Mouse (Mus musculus): Measurements from ENCODE around the gene Spen. TPM values are rescaled to one million over a fixed set of nuclear protein-coding genes. Genes with fewer than 3 reads are reported as not detected.

Gene Spen
- polyA plus RNA-seq, 1 experiment from 2014 or later: 12.8 TPM

- H3K9me3 ChIP-seq (ENCODE audit: control insufficient read depth, low read length): no peaks in the 10 kb centered on the region
- ATAC-seq (replicated peaks; ENCODE audit: low FRiP score, low TSS enrichment, low read depth): no peak
- no peaks in the 10 kb centered on the region for H3K27me3 ChIP-seq (replicated peaks; ENCODE audit: control insufficient read depth, insufficient read depth, low read length)
- H3K27ac ChIP-seq (ENCODE audit: low read depth): no peak overlapping the region
- no peak overlapping the region for H3K4me2 ChIP-seq (ENCODE audit: low read length)
- H3K36me3 ChIP-seq (ENCODE audit: control insufficient read depth, insufficient read depth, low read length): peaks cover 90% of the 10 kb centered on the region
- no peak for DNase-seq (ENCODE audit: low spot score)
- no peak overlapping the region for H3K4me3 ChIP-seq (ENCODE audit: low read depth, low read length)
- no peak overlapping the region for H3K9ac ChIP-seq (ENCODE audit: low read length)
- WGBS: 86% methylated on average over 9 of the region's 9 CpGs
- H3K4me1 ChIP-seq (replicated peaks; ENCODE audit: control insufficient read depth, insufficient read depth, low read length): no peaks in the 10 kb centered on the region
Measured at GRCm38 (mm10) chr4:141469343-141469742, 69.1 kb downstream of the Spen start.

GRCm38 (mm10) chr4:141468576-141468975 lies 69.8 kb downstream of the Spen start:
- no peak overlapping the region for H3K4me2 ChIP-seq (ENCODE audit: low read length)
- no peaks in the 10 kb centered on the region for H3K9me3 ChIP-seq (ENCODE audit: control insufficient read depth, low read length)
- H3K4me3 ChIP-seq (ENCODE audit: low read depth, low read length): no peak overlapping the region
- H3K4me1 ChIP-seq (replicated peaks; ENCODE audit: control insufficient read depth, insufficient read depth, low read length): no peaks in the 10 kb centered on the region
- 33% methylated on average over 10 of the region's 10 CpGs for WGBS
- H3K36me3 ChIP-seq (ENCODE audit: control insufficient read depth, insufficient read depth, low read length): peaks cover 90% of the 10 kb centered on the region
- H3K27me3 ChIP-seq (replicated peaks; ENCODE audit: control insufficient read depth, insufficient read depth, low read length): no peaks in the 10 kb centered on the region
- no peak overlapping the region for H3K9ac ChIP-seq (ENCODE audit: low read length)
- H3K27ac ChIP-seq (ENCODE audit: low read depth): no peak overlapping the region
- ATAC-seq (replicated peaks; ENCODE audit: low FRiP score, low TSS enrichment, low read depth) (no peak), DNase-seq (ENCODE audit: low spot score) (no peak)

DNA sequence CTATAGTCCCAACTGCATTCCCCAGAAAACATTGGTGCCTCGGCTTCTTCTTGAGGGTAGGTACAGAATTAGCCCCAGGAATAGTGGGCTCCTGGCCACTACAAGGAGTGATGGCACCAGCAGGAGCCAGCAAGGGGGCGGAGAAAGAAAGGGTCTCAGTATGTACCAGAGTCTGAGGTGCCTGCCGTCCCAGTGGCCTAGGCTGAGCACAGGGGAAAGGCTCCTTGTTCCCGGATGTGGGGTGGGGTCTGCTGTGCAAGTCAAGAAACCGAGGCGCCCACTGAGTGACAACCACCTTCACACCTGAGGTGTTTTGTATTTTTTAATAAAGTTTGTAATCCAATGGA lies 70.8 kb downstream of the Spen start:
- DNase-seq (ENCODE audit: low spot score): no peak
- Histone ChIP-seq H3K4me1 (replicated peaks; ENCODE audit: control insufficient read depth, insufficient read depth, low read length) (no peaks in the 10 kb centered on the region), H3K4me3 (ENCODE audit: low read depth, low read length) (no peak overlapping the region), H3K27me3 (replicated peaks; ENCODE audit: control insufficient read depth, insufficient read depth, low read length) (no peaks in the 10 kb centered on the region), H3K9me3 (ENCODE audit: control insufficient read depth, low read length) (no peaks in the 10 kb centered on the region), H3K36me3 (ENCODE audit: control insufficient read depth, insufficient read depth, low read length) (peaks cover 90% of the 10 kb centered on the region), H3K9ac (ENCODE audit: low read length) (no peak overlapping the region), H3K4me2 (ENCODE audit: low read length) (no peak overlapping the region), H3K27ac (ENCODE audit: low read depth) (no peak overlapping the region)
- 83% methylated on average over 6 of the region's 6 CpGs for WGBS
- no peak for ATAC-seq (replicated peaks; ENCODE audit: low FRiP score, low TSS enrichment, low read depth)

GRCm38 (mm10) chr4:141466844-141467580 lies 71.4 kb downstream of the Spen start:
- Histone ChIP-seq H3K4me3 (ENCODE audit: low read depth, low read length) (no peak overlapping the region), H3K4me1 (replicated peaks; ENCODE audit: control insufficient read depth, insufficient read depth, low read length) (no peaks in the 10 kb centered on the region), H3K9ac (ENCODE audit: low read length) (no peak overlapping the region), H3K27ac (ENCODE audit: low read depth) (no peak overlapping the region), H3K9me3 (ENCODE audit: control insufficient read depth, low read length) (no peaks in the 10 kb centered on the region), H3K4me2 (ENCODE audit: low read length) (no peak overlapping the region), H3K27me3 (replicated peaks; ENCODE audit: control insufficient read depth, insufficient read depth, low read length) (no peaks in the 10 kb centered on the region), H3K36me3 (ENCODE audit: control insufficient read depth, insufficient read depth, low read length) (peaks cover 90% of the 10 kb centered on the region)
- no peak for ATAC-seq (replicated peaks; ENCODE audit: low FRiP score, low TSS enrichment, low read depth)
- DNase-seq (ENCODE audit: low spot score): no peak
- 87% methylated on average over 15 of the region's 15 CpGs for WGBS

DNA sequence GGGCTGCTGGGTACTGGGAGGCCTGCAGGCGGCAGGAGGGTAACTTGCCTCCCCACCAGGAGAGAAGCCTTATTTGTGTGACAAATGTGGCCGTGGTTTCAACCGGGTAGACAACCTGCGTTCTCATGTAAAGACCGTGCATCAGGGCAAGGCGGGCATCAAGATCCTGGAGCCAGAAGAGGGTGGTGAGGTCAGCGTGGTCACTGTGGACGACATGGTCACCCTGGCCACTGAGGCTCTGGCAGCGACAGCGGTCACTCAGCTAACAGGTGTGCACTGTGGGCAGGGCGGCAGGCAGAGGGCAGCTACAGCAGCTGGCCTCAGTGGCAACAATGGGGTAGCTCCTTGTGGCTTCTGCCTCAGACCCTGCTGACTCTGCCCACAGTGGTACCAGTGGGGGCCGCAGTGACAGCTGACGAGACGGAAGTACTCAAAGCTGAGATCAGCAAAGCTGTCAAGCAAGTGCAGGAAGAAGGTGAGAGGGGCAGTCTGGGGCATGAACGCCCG lies 72.1 kb downstream of the Spen start:
- peaks cover 89% of the 10 kb centered on the region for H3K36me3 ChIP-seq (ENCODE audit: control insufficient read depth, insufficient read depth, low read length)
- no peak for ATAC-seq (replicated peaks; ENCODE audit: low FRiP score, low TSS enrichment, low read depth)

GRCm38 (mm10) chr4:141465512-141466288 lies 72.7 kb downstream of the Spen start:
- H3K9ac ChIP-seq (ENCODE audit: low read length): no peak overlapping the region
- H3K4me1 ChIP-seq (replicated peaks; ENCODE audit: control insufficient read depth, insufficient read depth, low read length): no peaks in the 10 kb centered on the region
- H3K27me3 ChIP-seq (replicated peaks; ENCODE audit: control insufficient read depth, insufficient read depth, low read length): no peaks in the 10 kb centered on the region
- H3K4me3 ChIP-seq (ENCODE audit: low read depth, low read length): no peak overlapping the region
- H3K27ac ChIP-seq (ENCODE audit: low read depth): no peak overlapping the region
- DNase-seq (ENCODE audit: low spot score): no peak
- ATAC-seq (replicated peaks; ENCODE audit: low FRiP score, low TSS enrichment, low read depth): no peak
- H3K36me3 ChIP-seq (ENCODE audit: control insufficient read depth, insufficient read depth, low read length): peaks cover 83% of the 10 kb centered on the region
- H3K9me3 ChIP-seq (ENCODE audit: control insufficient read depth, low read length): no peaks in the 10 kb centered on the region
- no peak overlapping the region for H3K4me2 ChIP-seq (ENCODE audit: low read length)
- WGBS: 92% methylated on average over 34 of the region's 34 CpGs

More for the DNA sequence above, 72.1 kb downstream of the Spen start:
- no peaks in the 10 kb centered on the region for H3K27me3 ChIP-seq (replicated peaks; ENCODE audit: control insufficient read depth, insufficient read depth, low read length)
- H3K4me1 ChIP-seq (replicated peaks; ENCODE audit: control insufficient read depth, insufficient read depth, low read length): no peaks in the 10 kb centered on the region
- H3K4me2 ChIP-seq (ENCODE audit: low read length): no peak overlapping the region
- H3K4me3 ChIP-seq (ENCODE audit: low read depth, low read length): no peak overlapping the region
- no peak for DNase-seq (ENCODE audit: low spot score)
- no peaks in the 10 kb centered on the region for H3K9me3 ChIP-seq (ENCODE audit: control insufficient read depth, low read length)
- no peak overlapping the region for H3K27ac ChIP-seq (ENCODE audit: low read depth)
- 90% methylated on average over 16 of the region's 16 CpGs for whole genome bisulfite sequencing
- H3K9ac ChIP-seq (ENCODE audit: low read length): no peak overlapping the region

GRCm38 (mm10) chr4:141464722-141465121 lies 73.7 kb downstream of the Spen start:
- Histone ChIP-seq H3K4me1 (replicated peaks; ENCODE audit: control insufficient read depth, insufficient read depth, low read length) (no peaks in the 10 kb centered on the region), H3K4me3 (ENCODE audit: low read depth, low read length) (no peak overlapping the region), H3K9me3 (ENCODE audit: control insufficient read depth, low read length) (no peaks in the 10 kb centered on the region), H3K36me3 (ENCODE audit: control insufficient read depth, insufficient read depth, low read length) (peaks cover 74% of the 10 kb centered on the region), H3K27me3 (replicated peaks; ENCODE audit: control insufficient read depth, insufficient read depth, low read length) (no peaks in the 10 kb centered on the region), H3K27ac (ENCODE audit: low read depth) (no peak overlapping the region), H3K9ac (ENCODE audit: low read length) (no peak overlapping the region), H3K4me2 (ENCODE audit: low read length) (no peak overlapping the region)
- no peak for DNase-seq (ENCODE audit: low spot score)
- ATAC-seq (replicated peaks; ENCODE audit: low FRiP score, low TSS enrichment, low read depth): no peak
- WGBS: 75% methylated on average over 16 of the region's 16 CpGs

DNA sequence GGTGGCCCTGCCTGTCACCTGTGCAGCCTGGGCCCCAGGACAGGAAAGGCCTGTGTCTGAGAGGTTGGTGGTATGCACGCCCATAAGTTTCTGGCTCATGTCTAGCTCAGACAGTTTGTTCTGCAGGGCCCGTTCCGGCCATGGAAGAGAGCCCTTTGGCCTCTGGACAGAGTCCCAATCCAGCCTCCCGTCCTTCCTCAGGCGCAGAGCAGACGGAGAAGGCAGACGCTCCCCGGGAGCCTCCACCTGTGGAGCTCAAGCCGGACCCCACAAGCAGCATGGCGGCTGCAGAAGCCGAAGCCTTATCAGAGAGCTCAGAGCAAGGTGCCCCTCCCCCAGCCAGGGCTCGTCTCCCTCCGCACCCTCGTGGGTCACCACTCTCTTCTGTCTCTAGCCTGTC lies 74.9 kb downstream of the Spen start:
- 78% methylated on average over 14 of the region's 14 CpGs for WGBS
- no peaks in the 10 kb centered on the region for H3K27me3 ChIP-seq (replicated peaks; ENCODE audit: control insufficient read depth, insufficient read depth, low read length)
- ATAC-seq (replicated peaks; ENCODE audit: low FRiP score, low TSS enrichment, low read depth) (no peak), DNase-seq (ENCODE audit: low spot score) (no peak)
- no peaks in the 10 kb centered on the region for H3K9me3 ChIP-seq (ENCODE audit: control insufficient read depth, low read length)
- H3K4me2 ChIP-seq (ENCODE audit: low read length): no peak overlapping the region
- H3K4me1 ChIP-seq (replicated peaks; ENCODE audit: control insufficient read depth, insufficient read depth, low read length): peaks cover 4% of the 10 kb centered on the region; the same call in 1 of the 2 replicates
- H3K36me3 ChIP-seq (ENCODE audit: control insufficient read depth, insufficient read depth, low read length): peaks cover 63% of the 10 kb centered on the region
- H3K4me3 ChIP-seq (ENCODE audit: low read depth, low read length): no peak overlapping the region
- no peak overlapping the region for H3K9ac ChIP-seq (ENCODE audit: low read length)
- no peak overlapping the region for H3K27ac ChIP-seq (ENCODE audit: low read depth)

Data from intestine, embryonic 14.5 days (tissue).